Mouse (Mus musculus) brain, embryonic 14.5 days (tissue): ENCODE measurements around the gene Crlf1.

Experiments
- CTCF ChIP-seq: fragments of 200-500 bp; IDR thresholded peaks from 2 replicates; pipeline ENCODE4 v1.5.1; 2012; ENCODE audit warnings: inconsistent platforms, mild to moderate bottlenecking, moderate library complexity, borderline replicate concordance; ENCODE audit not compliant: insufficient read depth, insufficient read length; ENCODE audit errors: extremely low read depth
- POLR2A ChIP-seq: fragments of 200-500 bp; IDR thresholded peaks from 2 replicates; pipeline ENCODE4 v1.6.1; 2012; ENCODE audit warnings: mild to moderate bottlenecking, inconsistent platforms, borderline replicate concordance; ENCODE audit not compliant: poor library complexity, insufficient read depth, insufficient read length, severe bottlenecking; ENCODE audit errors: extremely low read depth

- TF ChIP-seq POLR2A, result no peak
- TF ChIP-seq CTCF, result no peak
Measured at GRCm38 (mm10) chr8:70505698-70506327, 12.9 kb downstream of the Crlf1 start.
